Mouse (Mus musculus) lung, adult 2 months (tissue): ENCODE measurements around the gene Avl9.

ENCODE experiments used
- CTCF ChIP-seq: fragments of 200-500 bp; IDR thresholded peaks from 2 replicates; pipeline ENCODE4 v1.5.1; 2011; ENCODE audit warnings: mild to moderate bottlenecking, low read length, control low read depth; ENCODE audit not compliant: insufficient read depth
- POLR2A ChIP-seq: fragments of 200-500 bp; IDR thresholded peaks from 2 replicates; pipeline ENCODE4 v1.6.1; 2011; ENCODE audit warnings: low read depth, mild to moderate bottlenecking, control low read depth, low read length, borderline replicate concordance; ENCODE audit errors: extremely low read depth

- TF ChIP-seq CTCF (no peak), POLR2A (no peak)
These were observed 41.4 kb downstream of the Avl9 start for GRCm38 (mm10) chr6:56756117-56756516.
